Mouse (Mus musculus): ENCODE measurements around the gene Coro2a. TPM values are rescaled to one million over a fixed set of nuclear protein-coding genes. Genes with fewer than 3 reads are reported as not detected.

Coro2a gene
- total and polyA plus RNA-seq, 3 experiments = 0.35 to 6.8 TPM; not detected in 1

- no peak for TF ChIP-seq USF2 (IDR thresholded peaks at IDR 0.05; ENCODE audit: borderline replicate concordance in 1 of 2, insufficient read depth in 1 of 2, low read depth in 1 of 2, low read length in 2 of 2)
- no peak for TF ChIP-seq RAD21 (IDR thresholded peaks at IDR 0.05; ENCODE audit: low read depth, low read length)
- TF ChIP-seq HCFC1 (IDR thresholded peaks at IDR 0.05; ENCODE audit: low read depth, low read length) = no peak
- no peak for TF ChIP-seq MYB (IDR thresholded peaks at IDR 0.05; ENCODE audit: low read depth, low read length)
- no peak for TF ChIP-seq ZMIZ1 (IDR thresholded peaks at IDR 0.05; ENCODE audit: low read depth, low read length)
- TF ChIP-seq ETS1 (IDR thresholded peaks at IDR 0.05; ENCODE audit: low read depth, low read length) = peak; percentile 69
- 0 out of 2 replicates have a peak, but pooled peaks have one; percentile 38 for TF ChIP-seq MYC (IDR thresholded peaks at IDR 0.05; ENCODE audit: low read depth, low read length)
- peak; percentile 68 for TF ChIP-seq TAL1 (IDR thresholded peaks at IDR 0.05; ENCODE audit: low read length)
- no peak for TF ChIP-seq GATA1 (IDR thresholded peaks at IDR 0.05; ENCODE audit: low read depth, low read length)
- peak; percentile 87 for TF ChIP-seq ZNF384 (IDR thresholded peaks at IDR 0.05; ENCODE audit: low read depth, low read length)
- no peak for TF ChIP-seq ELF1 (IDR thresholded peaks at IDR 0.05; ENCODE audit: low read depth, low read length)
- no peak for TF ChIP-seq POLR2AphosphoS5 (IDR thresholded peaks at IDR 0.05; ENCODE audit: borderline replicate concordance, low read depth, low read length)
- TF ChIP-seq RCOR1 (IDR thresholded peaks at IDR 0.05; ENCODE audit: low read depth, low read length) = no peak
- TF ChIP-seq UBTF (IDR thresholded peaks at IDR 0.05; ENCODE audit: borderline replicate concordance, insufficient read depth, low read depth, low read length) = no peak
- no peak for TF ChIP-seq POLR2AphosphoS2 (IDR thresholded peaks at IDR 0.05; ENCODE audit: low read length)
- no peak for TF ChIP-seq ZC3H11A (IDR thresholded peaks at IDR 0.05; ENCODE audit: low read depth, low read length)
- TF ChIP-seq TCF12 (IDR thresholded peaks at IDR 0.05; ENCODE audit: low read depth, low read length) = no peak
- 0 out of 2 replicates have a peak, but pooled peaks have one; percentile 26 for TF ChIP-seq MXI1 (IDR thresholded peaks at IDR 0.05; ENCODE audit: low read depth, low read length)
- no peak for TF ChIP-seq CHD1 (IDR thresholded peaks at IDR 0.05; ENCODE audit: low read depth, low read length)
- no peak for TF ChIP-seq SIN3A (IDR thresholded peaks at IDR 0.05; ENCODE audit: low read length)
- TF ChIP-seq JUND (IDR thresholded peaks at IDR 0.05; ENCODE audit: low read depth, low read length) = peak; percentile 30; the same call in 1 of the 2 replicates
- H3K27me3 ChIP-seq (ENCODE audit: control insufficient read depth in 1 of 2, insufficient read depth in 2 of 2, low read length in 2 of 2) = no peaks in the 10 kb centered on the region
- H3K9ac ChIP-seq (ENCODE audit: control insufficient read depth, low read depth, low read length, poor library complexity, severe bottlenecking) = no peak overlapping the region
- no peaks in the 10 kb centered on the region for H3K79me2 ChIP-seq (ENCODE audit: control insufficient read depth, insufficient read depth, low read length, poor library complexity)
- H3K9me3 ChIP-seq (replicated peaks; ENCODE audit: insufficient read depth, low read length) = no peaks in the 10 kb centered on the region
- H3K27ac ChIP-seq (ENCODE audit: control insufficient read depth, low read depth, low read length) = no peak overlapping the region
- peaks cover 13 to 48% of the 10 kb centered on the region in 2 experiments for H3K4me1 ChIP-seq (ENCODE audit: control insufficient read depth in 1 of 2, insufficient read depth in 2 of 2, low read length in 2 of 2)
- DNase-seq (ENCODE audit: low read depth, low spot score) = peak; percentile 76
- no peak overlapping the region for H3K4me3 ChIP-seq (ENCODE audit: control insufficient read depth in 1 of 2, insufficient read depth in 1 of 2, low read depth in 2 of 2, low read length in 2 of 2)
- H3K36me3 ChIP-seq (ENCODE audit: control insufficient read depth in 1 of 2, insufficient read depth in 2 of 2, low read length in 2 of 2) = peaks cover 0 to 42% of the 10 kb centered on the region in 2 experiments; a peak in 2 of 4 replicates
Measured at GRCm38 (mm10) chr4:46591833-46592520, 10.0 kb downstream of the Coro2a start.
